Mouse (Mus musculus) lung, adult 2 months (tissue): ENCODE measurements around the gene Olfr108.

Experiments
- CTCF ChIP-seq: fragments of 200-500 bp; IDR thresholded peaks from 2 replicates; pipeline ENCODE4 v1.5.1; 2011; ENCODE audit warnings: mild to moderate bottlenecking, low read length, control low read depth; ENCODE audit not compliant: insufficient read depth
- POLR2A ChIP-seq: fragments of 200-500 bp; IDR thresholded peaks from 2 replicates; pipeline ENCODE4 v1.6.1; 2011; ENCODE audit warnings: low read depth, mild to moderate bottlenecking, control low read depth, low read length, borderline replicate concordance; ENCODE audit errors: extremely low read depth

DNA sequence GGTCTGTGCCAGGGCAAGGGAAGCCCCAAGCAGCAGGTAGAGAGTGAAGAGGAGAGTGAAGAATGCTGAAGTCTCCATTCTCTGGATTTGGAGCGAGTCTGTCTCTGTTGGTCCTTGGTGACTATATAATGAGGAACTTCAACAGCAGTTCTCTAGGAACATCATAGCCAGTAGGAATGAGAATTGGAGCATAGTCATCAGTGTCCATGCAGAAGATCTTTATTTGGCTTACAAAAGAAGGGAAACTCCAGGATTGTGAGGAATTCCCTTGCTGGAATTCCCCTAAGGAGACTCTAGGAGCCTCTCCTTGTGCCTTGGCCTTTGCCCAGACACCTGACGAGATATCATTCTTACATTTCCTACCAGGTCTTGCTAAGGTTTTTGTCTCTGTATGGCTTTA is 38.2 kb downstream of the Olfr108 start, which contains the start of gene H2-M2:
- no peak for TF ChIP-seq CTCF
- TF ChIP-seq POLR2A: no peak
